Mouse (Mus musculus): Measurements from ENCODE around the gene Apbb2.

The Apbb2 gene

GRCm38 (mm10) chr5:66468331-66469001 is 150.1 kb downstream of the Apbb2 start:
- no peak for DNase-seq

- DNase-seq = no peak
These were observed 155.9 kb downstream of the Apbb2 start for GRCm38 (mm10) chr5:66462665-66463064.

- peak; percentile 40 for DNase-seq
These were observed 159.7 kb downstream of the Apbb2 start for GRCm38 (mm10) chr5:66458851-66459250.

GRCm38 (mm10) chr5:66455271-66455670 is 163.3 kb downstream of the Apbb2 start:
- DNase-seq = peak; percentile 51

GRCm38 (mm10) chr5:66454826-66455225 is 163.8 kb downstream of the Apbb2 start:
- DNase-seq = no peak

GRCm38 (mm10) chr5:66453106-66453505 is 165.5 kb downstream of the Apbb2 start:
- no peak for DNase-seq

GRCm38 (mm10) chr5:66451561-66451960 is 167.0 kb downstream of the Apbb2 start:
- peak; percentile 62 for DNase-seq

GRCm38 (mm10) chr5:66445497-66445896 is 173.1 kb downstream of the Apbb2 start:
- no peak for DNase-seq

- DNase-seq = no peak
These were observed 176.3 kb downstream of the Apbb2 start for GRCm38 (mm10) chr5:66442260-66442659.

- DNase-seq = no peak
These were observed 181.8 kb downstream of the Apbb2 start for GRCm38 (mm10) chr5:66436791-66437246.

GRCm38 (mm10) chr5:66435158-66435557 is 183.4 kb downstream of the Apbb2 start:
- DNase-seq = no peak

GRCm38 (mm10) chr5:66429076-66429475 is 189.5 kb downstream of the Apbb2 start:
- no peak for DNase-seq

GRCm38 (mm10) chr5:66428071-66428470 is 190.5 kb downstream of the Apbb2 start:
- no peak for DNase-seq

GRCm38 (mm10) chr5:66423909-66424308 is 194.7 kb downstream of the Apbb2 start:
- DNase-seq = peak; percentile 20

- DNase-seq = no peak
These were observed 195.1 kb downstream of the Apbb2 start for GRCm38 (mm10) chr5:66423466-66423865.

- no peak for DNase-seq
These were observed 196.6 kb downstream of the Apbb2 start for GRCm38 (mm10) chr5:66421954-66422353.

- DNase-seq = no peak
These were observed 197.4 kb downstream of the Apbb2 start for GRCm38 (mm10) chr5:66421230-66421629.

GRCm38 (mm10) chr5:66420011-66420410 is 198.6 kb downstream of the Apbb2 start:
- no peak for DNase-seq

GRCm38 (mm10) chr5:66417289-66417688 is 201.3 kb downstream of the Apbb2 start:
- no peak for DNase-seq

GRCm38 (mm10) chr5:66415700-66416543 is 202.7 kb downstream of the Apbb2 start:
- no peak for DNase-seq

- no peak for DNase-seq
These were observed 203.4 kb downstream of the Apbb2 start for GRCm38 (mm10) chr5:66415033-66415697.

GRCm38 (mm10) chr5:66413402-66413801 is 205.2 kb downstream of the Apbb2 start:
- DNase-seq = no peak

- DNase-seq = no peak
These were observed 205.8 kb downstream of the Apbb2 start for GRCm38 (mm10) chr5:66412821-66413220.

- DNase-seq = no peak
These were observed 210.0 kb downstream of the Apbb2 start for GRCm38 (mm10) chr5:66408546-66408945.
